Mouse (Mus musculus): ENCODE results near the gene Cpeb4.
"Not testable (repeated sequence)": the region's sequence is repeated elsewhere in the genome, so short reads cannot be mapped to it uniquely, and the experiment has no call there.

Gene Cpeb4

GRCm38 (mm10) chr11:31871911-31872310 is at the start of gene Cpeb4:
Gene Cpeb4, plus strand, starts transcription at chr11:31872211.
- DNase-seq: no peak

- DNase-seq: no peak
Observed at GRCm38 (mm10) chr11:31822556-31822955, 49.5 kb upstream of the Cpeb4 start.

- no peak for DNase-seq
Observed at GRCm38 (mm10) chr11:31823513-31823912, 48.5 kb upstream of the Cpeb4 start.

- peak; percentile 48 for DNase-seq
Observed at GRCm38 (mm10) chr11:31824504-31825166, 47.4 kb upstream of the Cpeb4 start.

GRCm38 (mm10) chr11:31828011-31828770 is 43.8 kb upstream of the Cpeb4 start:
- DNase-seq: no peak

- DNase-seq: no peak
Observed at GRCm38 (mm10) chr11:31828771-31829072, 43.3 kb upstream of the Cpeb4 start.

GRCm38 (mm10) chr11:31830213-31831151 is 41.5 kb upstream of the Cpeb4 start:
- DNase-seq: no peak

GRCm38 (mm10) chr11:31831451-31831850 is 40.6 kb upstream of the Cpeb4 start:
- no peak for DNase-seq

GRCm38 (mm10) chr11:31831983-31832382 is 40.0 kb upstream of the Cpeb4 start:
- DNase-seq: no peak

- DNase-seq: no peak
Observed at GRCm38 (mm10) chr11:31832439-31832980, 39.5 kb upstream of the Cpeb4 start.

- DNase-seq: no peak
Observed at GRCm38 (mm10) chr11:31833506-31833905, 38.5 kb upstream of the Cpeb4 start.

GRCm38 (mm10) chr11:31835352-31835751 is 36.7 kb upstream of the Cpeb4 start:
- no peak for DNase-seq

- DNase-seq: no peak
Observed at GRCm38 (mm10) chr11:31837243-31837642, 34.8 kb upstream of the Cpeb4 start.

GRCm38 (mm10) chr11:31837753-31838152 is 34.3 kb upstream of the Cpeb4 start:
- no peak for DNase-seq

GRCm38 (mm10) chr11:31838442-31839083 is 33.4 kb upstream of the Cpeb4 start:
- DNase-seq: peak; percentile 74

- DNase-seq: no peak
Observed at GRCm38 (mm10) chr11:31839084-31839460, 32.9 kb upstream of the Cpeb4 start.

GRCm38 (mm10) chr11:31842171-31842959 is 29.6 kb upstream of the Cpeb4 start:
- no peak for DNase-seq

GRCm38 (mm10) chr11:31843177-31843833 is 28.7 kb upstream of the Cpeb4 start:
- no peak for DNase-seq

GRCm38 (mm10) chr11:31843834-31844188 is 28.2 kb upstream of the Cpeb4 start:
- DNase-seq: no peak

GRCm38 (mm10) chr11:31845111-31845510 is 26.9 kb upstream of the Cpeb4 start:
- not testable (repeated sequence) for DNase-seq

GRCm38 (mm10) chr11:31846771-31847468 is 25.1 kb upstream of the Cpeb4 start:
- no peak for DNase-seq
